Mouse (Mus musculus) lung, postnatal 10 days (tissue): ENCODE data around the gene Gm19668.
"Not testable (repeated sequence)": the region's sequence is repeated elsewhere in the genome, so short reads cannot be mapped to it uniquely, and the experiment has no call there.

Source experiments
- DNase-seq: peaks from one replicate; pipeline ENCODE4 v3.0.0; 2021

The Gm19668 gene

GRCm38 (mm10) chr10:77798921-77799508 is at the start of gene Gm19668:
Gm19668 (minus strand) TSS chr10:77799133.
- no peak for DNase-seq

DNA sequence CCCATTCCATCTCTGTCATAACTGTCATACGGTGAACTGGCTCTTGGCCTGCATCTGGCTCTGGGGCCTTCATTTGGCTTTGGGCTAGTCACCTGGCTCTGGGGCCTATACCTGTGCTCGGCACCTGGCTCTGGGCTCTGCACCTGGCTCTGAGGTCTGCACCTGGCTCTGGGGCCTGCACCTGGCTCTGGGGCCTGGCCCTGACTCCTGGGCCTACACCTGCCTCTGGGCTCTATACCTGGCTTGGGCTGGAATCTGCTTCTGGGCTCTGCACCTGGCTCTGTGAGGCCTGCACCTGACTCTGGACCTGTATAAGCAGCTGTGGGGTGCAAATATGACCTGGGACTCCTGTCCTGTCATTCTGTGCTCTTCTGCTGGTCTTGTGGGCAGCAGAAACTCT is 48.6 kb upstream of the Gm19668 start:
- DNase-seq = no peak

DNA sequence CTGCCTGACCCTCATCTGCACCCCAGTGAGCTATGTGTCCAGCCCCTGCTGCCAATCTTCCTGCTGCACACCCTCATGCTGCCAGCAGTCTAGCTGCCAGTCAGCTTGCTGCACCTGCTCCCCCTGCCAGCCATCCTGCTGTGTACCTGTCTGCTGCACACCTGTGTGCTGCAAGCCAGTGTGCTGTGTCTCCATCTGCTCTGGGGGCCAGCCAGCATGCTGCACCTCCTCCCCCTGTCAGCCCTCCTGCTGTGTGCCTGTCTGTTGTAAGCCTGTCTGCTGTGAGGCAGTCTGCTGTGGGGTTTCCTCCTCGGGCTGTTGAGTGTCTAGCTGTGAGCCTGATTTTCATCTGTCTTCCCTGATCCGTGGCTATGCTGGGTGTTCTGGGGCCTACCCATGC is 48.0 kb upstream of the Gm19668 start:
- DNase-seq = no peak

DNA sequence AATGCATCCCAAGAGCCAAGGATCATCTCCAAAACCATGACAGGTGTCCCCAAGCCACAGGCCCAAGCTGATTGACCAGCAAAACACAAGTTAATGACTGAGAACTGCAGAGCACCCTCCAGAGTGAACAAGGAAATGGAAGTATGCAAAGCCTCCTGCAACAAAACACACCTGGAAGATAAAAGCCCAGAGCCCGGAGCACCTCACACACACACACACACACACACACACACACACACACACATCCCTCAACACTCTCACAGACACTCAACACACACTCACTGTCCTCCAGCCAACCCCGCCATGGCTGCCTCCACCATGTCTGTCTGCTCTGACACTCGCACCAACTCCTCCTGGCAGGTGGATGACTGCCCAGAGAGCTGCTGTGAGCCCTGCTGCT is 47.6 kb upstream of the Gm19668 start, which contains the start of gene Gm36176:
TSS of gene Gm36176 (plus strand) at position 301 of the 400 bp plus-strand sequence.
- DNase-seq = no peak

DNA sequence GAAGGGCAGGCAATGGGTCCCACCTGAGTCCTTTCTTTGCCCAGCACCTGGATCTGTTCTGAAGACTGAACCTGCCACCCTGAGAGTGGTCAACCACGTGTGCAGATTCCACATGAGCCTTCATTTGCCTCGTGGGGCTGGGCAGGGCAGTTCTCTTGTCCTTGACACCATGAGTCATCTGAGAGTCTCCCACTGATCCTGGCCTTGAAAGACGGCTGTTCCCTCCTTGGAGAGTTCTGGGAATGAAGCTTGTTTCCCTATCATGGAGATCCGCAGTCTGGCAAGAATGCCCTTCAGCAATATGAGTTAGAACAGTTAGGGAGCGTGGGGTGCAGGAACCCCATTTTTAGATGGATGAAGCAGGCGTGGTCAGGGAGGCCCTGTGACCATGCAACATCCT is 40.1 kb upstream of the Gm19668 start:
- DNase-seq = no peak

- DNase-seq = no peak
These were observed 36.7 kb upstream of the Gm19668 start, which contains the start of gene Krtap10-10 for GRCm38 (mm10) chr10:77835647-77836046. Krtap10-10 (plus strand) TSS chr10:77835947.

GRCm38 (mm10) chr10:77826951-77827350 is 28.0 kb upstream of the Gm19668 start, which contains the start of gene Krtap10-4:
Krtap10-4 (minus strand) TSS chr10:77827095.
- DNase-seq = peak; percentile 42

GRCm38 (mm10) chr10:77819203-77819602 is 20.3 kb upstream of the Gm19668 start:
- no peak for DNase-seq

DNA sequence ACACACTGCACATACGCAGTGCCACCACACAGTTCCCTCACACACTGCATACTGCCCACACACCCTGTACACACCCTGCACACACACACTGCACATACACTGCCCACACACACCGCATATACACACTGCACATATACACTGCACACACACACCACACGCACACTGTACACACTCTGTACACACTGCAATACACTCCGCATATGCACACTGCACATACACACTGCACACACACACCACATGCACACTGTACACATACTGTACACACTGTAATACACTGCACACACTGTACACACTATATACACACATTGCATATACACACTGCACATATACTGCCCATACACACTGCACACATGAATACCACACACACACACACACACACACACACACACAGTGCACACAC is 19.6 kb upstream of the Gm19668 start:
- DNase-seq = no peak

DNA sequence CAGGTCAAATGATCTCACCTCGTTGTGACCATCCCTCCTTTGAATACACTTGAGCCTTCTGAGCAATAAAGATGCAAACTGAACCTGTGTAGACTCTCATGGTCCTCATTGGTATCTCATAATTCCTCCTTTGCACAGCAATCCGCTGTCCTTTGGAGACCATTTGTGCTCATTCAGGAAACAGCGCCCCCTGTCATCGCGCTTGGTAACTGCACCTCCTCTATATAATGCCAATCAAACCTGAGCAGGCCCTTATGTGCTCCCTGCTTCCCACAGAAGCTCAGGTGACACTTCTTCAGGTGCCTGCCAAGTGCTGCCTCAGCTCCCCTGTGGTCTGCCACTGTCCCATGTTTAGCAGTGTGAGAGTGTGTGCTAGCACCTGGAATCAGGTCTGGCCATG is 16.6 kb upstream of the Gm19668 start:
- DNase-seq = peak; percentile 39

- no peak for DNase-seq
These were observed 15.4 kb upstream of the Gm19668 start, which contains the start of gene Gm2696 for GRCm38 (mm10) chr10:77814382-77814781. Gm2696 (plus strand) TSS chr10:77814682.

GRCm38 (mm10) chr10:77811743-77812142 is 12.8 kb upstream of the Gm19668 start, which contains the start of gene Gm9507:
Gm9507 (minus strand) TSS chr10:77811843.
- DNase-seq = no peak

GRCm38 (mm10) chr10:77804095-77804494 is 5.2 kb upstream of the Gm19668 start:
- no peak for DNase-seq

- DNase-seq = peak; percentile 20
These were observed 591 bp downstream of the Gm19668 start for GRCm38 (mm10) chr10:77798164-77798920.

DNA sequence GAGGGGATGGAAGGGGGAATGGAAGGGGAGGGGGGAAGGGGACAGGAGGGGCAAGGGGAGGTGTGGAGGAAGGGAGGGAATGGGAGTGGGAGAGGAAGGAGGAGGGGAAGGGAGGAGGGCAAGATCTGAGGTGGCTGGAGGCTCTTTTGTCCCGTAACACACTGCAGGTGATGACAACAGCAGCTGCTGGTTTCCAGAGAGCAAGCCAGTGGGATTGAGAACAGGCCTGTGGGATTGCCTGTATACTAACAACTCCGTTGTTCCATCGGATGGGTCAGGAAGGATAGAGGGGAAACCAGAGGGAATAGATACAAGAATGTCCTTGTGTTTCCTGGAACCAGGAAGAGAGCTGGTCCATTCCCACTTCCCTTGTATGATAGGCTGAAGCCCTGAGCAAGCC is 1.3 kb downstream of the Gm19668 start:
- DNase-seq = no peak

DNA sequence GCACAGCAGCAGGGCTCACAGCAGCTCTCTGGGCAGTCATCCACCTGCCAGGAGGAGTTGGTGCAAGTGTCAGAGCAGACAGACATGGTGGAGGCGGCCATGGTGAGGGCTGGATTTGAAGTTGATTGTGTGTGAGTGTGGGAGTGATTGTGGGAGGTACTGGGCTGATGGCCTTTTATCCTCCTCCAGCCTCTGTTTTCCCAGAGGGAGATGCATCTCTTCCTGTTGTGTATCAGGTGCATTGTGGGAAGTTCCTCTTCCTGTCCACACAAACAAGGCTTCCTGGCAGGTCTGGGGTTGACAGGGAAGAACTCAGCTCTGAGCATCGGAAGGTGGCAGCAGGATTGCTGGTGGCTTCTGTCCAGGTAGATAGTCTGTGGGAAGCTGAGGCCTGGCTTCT is 4.0 kb downstream of the Gm19668 start, which contains the start of gene Gm9639:
TSS of gene Gm9639 (minus strand) at position 101 of the 400 bp plus-strand sequence.
- DNase-seq = no peak

DNA sequence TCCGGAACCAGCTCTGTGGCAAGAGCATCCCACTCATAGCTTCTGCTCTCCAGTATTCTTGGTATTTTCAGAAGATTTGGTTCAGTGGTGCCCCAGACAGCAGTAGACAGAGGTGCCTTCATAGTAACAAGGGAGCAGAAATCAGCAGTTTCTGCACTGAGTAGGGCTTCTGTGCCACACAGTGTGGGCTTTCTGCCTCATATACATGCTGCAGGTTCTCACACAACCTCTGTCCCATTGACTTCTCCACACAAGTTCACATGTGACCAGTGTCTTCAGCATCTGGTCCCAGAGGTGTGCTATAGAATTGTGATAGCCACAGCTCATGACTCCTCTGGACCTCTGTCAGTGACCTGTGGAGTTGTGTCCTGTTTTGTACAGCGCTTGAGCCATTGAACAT is 10.3 kb downstream of the Gm19668 start:
- DNase-seq = no peak

- DNase-seq = not testable (repeated sequence)
These were observed 11.1 kb downstream of the Gm19668 start, which contains the start of gene Gm7137 for GRCm38 (mm10) chr10:77787876-77788275. Gm7137 (minus strand) TSS chr10:77788200.

DNA sequence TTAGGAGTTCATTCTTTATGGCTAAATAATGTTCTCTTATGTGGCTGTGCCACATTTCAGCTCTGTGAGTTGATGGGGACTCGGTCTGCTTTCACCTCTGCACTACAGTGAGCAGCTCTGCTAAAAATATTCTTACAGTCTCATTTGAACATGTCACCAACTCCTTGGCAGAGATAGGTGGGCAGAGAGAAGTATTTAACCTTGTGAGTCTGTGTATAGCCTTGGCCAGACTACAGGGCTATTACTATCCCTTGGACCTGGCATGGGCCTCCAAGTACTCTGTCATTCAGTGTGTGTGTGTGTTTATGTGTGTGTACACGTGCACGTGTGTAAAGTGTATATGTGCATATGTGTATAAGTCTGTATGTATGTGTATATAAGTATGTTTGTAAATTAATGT is 15.5 kb downstream of the Gm19668 start:
- not testable (repeated sequence) for DNase-seq

GRCm38 (mm10) chr10:77782442-77782841 is 16.5 kb downstream of the Gm19668 start, which contains the start of gene Gm3250:
Gm3250 (minus strand) TSS chr10:77782542.
- DNase-seq = not testable (repeated sequence)

DNA sequence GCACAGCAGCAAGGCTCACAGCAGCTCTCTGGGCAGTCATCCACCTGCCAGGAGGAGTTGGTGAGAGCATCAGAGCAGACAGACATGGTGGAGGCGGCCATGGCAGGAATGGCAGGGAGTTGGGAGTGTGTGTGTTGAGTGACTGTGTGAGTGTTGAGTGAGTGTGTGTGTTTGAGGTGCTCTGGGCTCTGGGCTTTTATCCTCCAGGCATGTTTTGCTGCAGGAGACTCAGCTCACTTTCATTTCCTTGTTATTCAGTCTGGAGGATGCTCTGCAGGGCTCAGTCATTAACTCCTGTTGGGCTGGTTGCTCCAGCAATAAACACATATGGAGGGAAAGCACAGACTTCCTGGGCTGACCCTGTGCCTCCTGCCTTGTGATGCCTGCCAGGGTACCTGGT is 22.1 kb downstream of the Gm19668 start, which contains the start of gene Gm7138:
TSS of gene Gm7138 (minus strand) at position 101 of the 400 bp plus-strand sequence.
- not testable (repeated sequence) for DNase-seq

- DNase-seq = not testable (repeated sequence)
These were observed 26.8 kb downstream of the Gm19668 start for GRCm38 (mm10) chr10:77772142-77772541.

DNA sequence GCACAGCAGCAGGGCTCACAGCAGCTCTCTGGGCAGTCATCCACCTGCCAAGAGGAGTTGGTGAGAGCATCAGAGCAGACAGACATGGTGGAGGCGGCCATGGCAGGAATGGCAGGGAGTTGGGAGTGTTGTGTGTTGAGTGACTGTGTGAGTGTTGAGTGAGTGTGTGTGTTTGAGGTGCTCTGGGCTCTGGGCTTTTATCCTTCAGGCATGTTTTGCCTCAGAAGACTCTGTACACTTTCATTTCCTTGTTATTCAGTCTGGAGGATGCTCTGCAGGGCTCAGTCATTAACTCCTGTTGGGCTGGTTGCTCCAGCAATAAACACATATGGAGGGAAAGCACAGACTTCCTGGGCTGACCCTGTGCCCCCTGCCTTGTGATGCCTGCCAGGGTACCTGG is 27.7 kb downstream of the Gm19668 start, which contains the start of gene Gm3238:
TSS of gene Gm3238 (minus strand) at position 101 of the 400 bp plus-strand sequence.
- DNase-seq = not testable (repeated sequence)

DNA sequence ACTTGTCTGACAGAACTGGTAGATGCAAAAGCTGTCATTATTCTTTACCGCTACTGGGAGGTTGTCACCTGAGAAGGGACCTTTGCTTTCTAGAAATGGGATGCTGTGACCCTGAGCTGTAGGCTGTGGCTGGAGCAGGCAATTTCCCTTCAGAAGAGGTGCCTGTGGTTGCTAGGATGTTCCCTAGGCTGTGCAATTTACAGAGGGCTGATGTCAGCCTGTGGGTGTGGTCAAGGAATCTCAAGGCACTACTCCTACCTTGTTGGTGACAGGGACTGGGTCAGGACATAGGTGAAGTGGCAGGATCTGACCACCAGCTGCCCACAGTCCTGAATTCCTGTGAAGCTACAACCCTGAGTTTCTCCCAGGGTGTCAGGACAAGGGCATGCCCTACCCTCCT is 29.2 kb downstream of the Gm19668 start:
- no peak for DNase-seq
